Comparison of ENCODE assay signal across 8 mouse cellular contexts in the genomic region with DNA sequence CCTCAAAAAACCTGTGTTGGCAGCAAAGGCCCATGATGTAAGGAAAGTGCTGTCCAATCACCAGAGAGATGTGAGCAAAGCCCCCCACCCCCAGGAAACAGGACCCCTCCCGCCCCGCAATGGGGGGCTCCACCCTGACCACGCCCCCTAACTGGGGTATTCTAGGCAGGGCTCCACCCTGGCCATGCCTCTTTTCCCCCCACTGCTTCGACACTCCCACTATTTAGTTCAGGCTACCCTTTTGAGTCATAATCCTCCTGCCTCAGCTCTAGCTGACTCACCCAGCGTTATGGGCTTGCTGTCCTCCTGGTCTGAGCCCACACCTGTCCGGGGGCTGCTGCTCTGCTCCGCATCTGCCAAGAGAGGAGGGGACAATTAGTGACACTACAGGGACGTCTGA. TPM values are rescaled to one million over a fixed set of nuclear protein-coding genes. Genes with fewer than 3 reads are reported as not detected.
DNase-seq lines count a peak whose midpoint lies in the region; ATAC-seq and TF ChIP-seq lines count a peak whose summit lies in the region.

No protein-coding gene starts in this region.

- H3K9ac ChIP-seq in heart, embryonic 11.5 days (ENCODE audit: low read depth, low read length) = peak overlapping the region; percentile 2; the same call in 1 of the 2 replicates
- H3K9ac ChIP-seq in limb, embryonic 11.5 days (ENCODE audit: low read length) = no peak overlapping the region

- H3K27me3 ChIP-seq in heart, embryonic 11.5 days (ENCODE audit: control insufficient read depth, insufficient read depth, low read length) = peaks cover 5% of the 10 kb centered on the region; the same call in 1 of the 2 replicates
- H3K27me3 ChIP-seq in testis, adult 2 months (ENCODE audit: control insufficient read depth, insufficient read depth, low read length) = no peaks in the 10 kb centered on the region
- peaks cover 11% of the 10 kb centered on the region; the same call in 1 of the 2 replicates for H3K27me3 ChIP-seq in limb, embryonic 11.5 days (ENCODE audit: control insufficient read depth, insufficient read depth, low read length)
- H3K27me3 ChIP-seq in thymus, adult 2 months (ENCODE audit: control insufficient read depth, insufficient read depth, low read length) = no peaks in the 10 kb centered on the region

- H3K4me1 ChIP-seq in heart, embryonic 11.5 days (ENCODE audit: control insufficient read depth, insufficient read depth, low read length) = peaks cover 88% of the 10 kb centered on the region
- H3K4me1 ChIP-seq in testis, adult 2 months (ENCODE audit: control insufficient read depth, insufficient read depth, low read length) = peaks cover 22% of the 10 kb centered on the region
- peaks cover 54% of the 10 kb centered on the region for H3K4me1 ChIP-seq in limb, embryonic 11.5 days (ENCODE audit: control insufficient read depth, insufficient read depth, low read length)
- peaks cover 18% of the 10 kb centered on the region for H3K4me1 ChIP-seq in thymus, adult 2 months (replicated peaks; ENCODE audit: control insufficient read depth, insufficient read depth, low read length)

- peak overlapping the region; percentile 43 for H3K4me2 ChIP-seq in heart, embryonic 11.5 days
- no peak overlapping the region for H3K4me2 ChIP-seq in limb, embryonic 11.5 days (ENCODE audit: low read depth, severe bottlenecking)

- 15% methylated on average over 8 of the region's 8 CpGs for WGBS in heart, embryonic 11.5 days (ENCODE audit: insufficient replicate concordance)
- 12% methylated on average over 8 of the region's 8 CpGs for WGBS in limb, embryonic 11.5 days
- WGBS in thymus, adult 2 months = 68% methylated on average over 8 of the region's 8 CpGs

- 0 out of 2 replicates have a peak overlapping the region, but pooled peaks have one; percentile 9 for H3K4me3 ChIP-seq in heart, embryonic 11.5 days (ENCODE audit: low read depth, low read length)
- peak overlapping the region; percentile 53 for H3K4me3 ChIP-seq in testis, adult 2 months (ENCODE audit: control insufficient read depth, low read depth, low read length)
- H3K4me3 ChIP-seq in limb, embryonic 11.5 days (ENCODE audit: low read depth, low read length) = 0 out of 2 replicates have a peak overlapping the region, but pooled peaks have one; percentile 5
- H3K4me3 ChIP-seq in thymus, adult 2 months (ENCODE audit: control insufficient read depth, insufficient read depth, low read length) = no peak overlapping the region

- no peak for TF ChIP-seq POLR2A in testis, adult 2 months (IDR thresholded peaks at IDR 0.05; ENCODE audit: control insufficient read depth, low read depth, low read length)
- TF ChIP-seq POLR2A in thymus, adult 2 months (IDR thresholded peaks at IDR 0.05; ENCODE audit: control insufficient read depth, extremely low read depth, insufficient read depth, low read length, poor library complexity) = no peak

- peak overlapping the region; percentile 72 for H3K27ac ChIP-seq in heart, embryonic 11.5 days (ENCODE audit: low read depth, low read length)
- H3K27ac ChIP-seq in testis, adult 2 months (ENCODE audit: control insufficient read depth, insufficient read depth, low read depth, low read length) = no peak overlapping the region
- no peak overlapping the region for H3K27ac ChIP-seq in limb, embryonic 11.5 days (replicated peaks; ENCODE audit: low read depth, low read length)
- no peak overlapping the region for H3K27ac ChIP-seq in thymus, adult 2 months (ENCODE audit: control insufficient read depth, insufficient read depth, low read length)

- 0 out of 2 replicates have a peak, but pooled peaks have one; percentile 7 for ATAC-seq in heart, embryonic 11.5 days (replicated peaks; ENCODE audit: insufficient number of reproducible peaks, low FRiP score, low TSS enrichment)
- ATAC-seq in limb, embryonic 11.5 days (ENCODE audit: insufficient number of reproducible peaks, low FRiP score, low TSS enrichment, low read depth) = no peak

- no peak for TF ChIP-seq CTCF in testis, adult 2 months (IDR thresholded peaks at IDR 0.05; ENCODE audit: control insufficient read depth, insufficient read depth, insufficient replicate concordance, low read depth, low read length)
- no peak for TF ChIP-seq CTCF in thymus, adult 2 months (IDR thresholded peaks at IDR 0.05; ENCODE audit: borderline replicate concordance, control insufficient read depth, extremely low read depth, insufficient read depth, low read length, poor library complexity)

- intact Hi-C loops in heart, postnatal 10 days (cut with DNase I) = no loop called here

- H3K36me3 ChIP-seq in heart, embryonic 11.5 days (ENCODE audit: control insufficient read depth, insufficient read depth, low read length) = peaks cover 5% of the 10 kb centered on the region; the same call in 1 of the 2 replicates
- H3K36me3 ChIP-seq in testis, adult 2 months (ENCODE audit: control insufficient read depth, insufficient read depth, low read length) = no peaks in the 10 kb centered on the region
- H3K36me3 ChIP-seq in limb, embryonic 11.5 days (ENCODE audit: control insufficient read depth, insufficient read depth, low read length) = 0 out of 2 replicates have a peak, but pooled peaks cover 2% of the 10 kb centered on the region
- no peaks in the 10 kb centered on the region for H3K36me3 ChIP-seq in thymus, adult 2 months (ENCODE audit: control insufficient read depth, insufficient read depth, low read length)

- DNase-seq in heart, postnatal 10 days = no peak
- no peak for DNase-seq in testis, postnatal 14 days (ENCODE audit: low spot score)
- DNase-seq in limb, embryonic 11.5 days (ENCODE audit: low spot score) = no peak
- DNase-seq in thymus, adult 2 months = no peak
- no peak for DNase-seq in gastrocnemius, postnatal 4 days (ENCODE audit: low spot score in 2 of 2)
- no peak for DNase-seq in cerebellum, adult 11 months

- H3K9me3 ChIP-seq in heart, embryonic 11.5 days (replicated peaks; ENCODE audit: control insufficient read depth, low read length) = no peaks in the 10 kb centered on the region
- H3K9me3 ChIP-seq in limb, embryonic 11.5 days (ENCODE audit: control insufficient read depth, low read length) = no peaks in the 10 kb centered on the region

RNA-seq across cellular contexts. Expression of a gene that starts 16.5 kb away (rescaled TPM):
- 4.2 and 5.8 TPM in 2 replicates for polyA plus RNA-seq in heart, embryonic 11.5 days (2014; fragmentation: Nextera tagmentation; extraction: Ambion mirVana)
- total RNA-seq in heart, postnatal 10 days (2021) = 1 to 10 TPM; 1.3 to 2.2 TPM
- polyA plus RNA-seq in testis, adult 2 months (2012; rRNA removed) = 3,568 and 3,612 TPM in 2 replicates
- 3.4 and 3.5 TPM in 2 replicates for polyA plus RNA-seq in limb, embryonic 11.5 days (2014; fragmentation: Nextera tagmentation; extraction: Ambion mirVana)
- 49.7 and 51.1 TPM in 2 replicates for polyA plus RNA-seq in thymus, adult 2 months (2012; rRNA removed)
- total RNA-seq in gastrocnemius, postnatal 4 days (2021) = under 1 TPM; 0.91 to 0.98 TPM

RNA-seq across cellular contexts. Expression of a gene that starts 20.5 kb away (rescaled TPM):
- polyA plus RNA-seq in heart, embryonic 11.5 days (2014; fragmentation: Nextera tagmentation; extraction: Ambion mirVana) = 0.55 and 1.2 TPM in 2 replicates
- total RNA-seq in heart, postnatal 10 days (2021) = under 1 TPM; 0.77 to 0.98 TPM
- polyA plus RNA-seq in testis, adult 2 months (2012; rRNA removed) = 0.65 TPM in 1 of 2 replicates, not detected in the other
- 0.40 and 1.0 TPM in 2 replicates for polyA plus RNA-seq in limb, embryonic 11.5 days (2014; fragmentation: Nextera tagmentation; extraction: Ambion mirVana)
- 7.5 and 8.4 TPM in 2 replicates for polyA plus RNA-seq in thymus, adult 2 months (2012; rRNA removed)
- 1 to 10 TPM; 1.3 to 2.0 TPM for total RNA-seq in gastrocnemius, postnatal 4 days (2021)

RNA-seq across cellular contexts. Expression of a gene that starts 25.1 kb away (rescaled TPM):
- polyA plus RNA-seq in heart, embryonic 11.5 days (2014; fragmentation: Nextera tagmentation; extraction: Ambion mirVana) = 1.4 and 2.9 TPM in 2 replicates
- total RNA-seq in heart, postnatal 10 days (2021) = under 1 TPM; 0.74 to 0.87 TPM
- polyA plus RNA-seq in testis, adult 2 months (2012; rRNA removed) = 1.2 and 1.6 TPM in 2 replicates
- 2.1 and 2.8 TPM in 2 replicates for polyA plus RNA-seq in limb, embryonic 11.5 days (2014; fragmentation: Nextera tagmentation; extraction: Ambion mirVana)
- 4.1 and 5.3 TPM in 2 replicates for polyA plus RNA-seq in thymus, adult 2 months (2012; rRNA removed)
- total RNA-seq in gastrocnemius, postnatal 4 days (2021) = 1 to 10 TPM in 1 of 2 experiments, under 1 TPM in 1; 0.70 to 1.5 TPM

RNA-seq across cellular contexts. Expression of a gene that starts 25.1 kb away (rescaled TPM):
- 47.5 and 61.4 TPM in 2 replicates for polyA plus RNA-seq in heart, embryonic 11.5 days (2014; fragmentation: Nextera tagmentation; extraction: Ambion mirVana)
- total RNA-seq in heart, postnatal 10 days (2021) = 10 to 100 TPM; 53.2 to 57.5 TPM
- polyA plus RNA-seq in testis, adult 2 months (2012; rRNA removed) = 38.5 and 46.3 TPM in 2 replicates
- polyA plus RNA-seq in limb, embryonic 11.5 days (2014; fragmentation: Nextera tagmentation; extraction: Ambion mirVana) = 53.7 and 55.7 TPM in 2 replicates
- polyA plus RNA-seq in thymus, adult 2 months (2012; rRNA removed) = 119 and 123 TPM in 2 replicates
- 10 to 100 TPM; 48.1 to 48.5 TPM for total RNA-seq in gastrocnemius, postnatal 4 days (2021)

RNA-seq across cellular contexts. Expression of a gene that starts 31.0 kb away (rescaled TPM):
- 66.1 and 70.0 TPM in 2 replicates for polyA plus RNA-seq in heart, embryonic 11.5 days (2014; fragmentation: Nextera tagmentation; extraction: Ambion mirVana)
- total RNA-seq in heart, postnatal 10 days (2021) = 10 to 100 TPM; 39.7 to 41.2 TPM
- 161 and 178 TPM in 2 replicates for polyA plus RNA-seq in testis, adult 2 months (2012; rRNA removed)
- polyA plus RNA-seq in limb, embryonic 11.5 days (2014; fragmentation: Nextera tagmentation; extraction: Ambion mirVana) = 107 and 119 TPM in 2 replicates
- polyA plus RNA-seq in thymus, adult 2 months (2012; rRNA removed) = 181 and 201 TPM in 2 replicates
- total RNA-seq in gastrocnemius, postnatal 4 days (2021) = 10 to 100 TPM; 32.2 to 33.5 TPM

Comparison
In these comparisons a context has a peak if more than half of its experiments do, and no peak if none do; other contexts are left out.
1. RNA of a gene that starts 16.5 kb away (polyA plus RNA-seq): 3,568 to 3,612 TPM in testis, adult 2 months; 49.7 to 51.1 TPM in thymus, adult 2 months, 4.2 to 5.8 TPM in heart, embryonic 11.5 days and 3.4 to 3.5 TPM in limb, embryonic 11.5 days; every median in the first group is over 10 times any median in the second.